Mouse (Mus musculus): Measurements from ENCODE around the gene Tex45.
A peak's percentile ranks its signal among the peaks of the same experiment; 100 is the strongest.

Gene Tex45

GRCm38 (mm10) chr8:3492901-3493844, 22.5 kb downstream of the Tex45 start, which contains the start of gene Zfp358:
Zfp358 (plus strand) TSS chr8:3493138.
- peak; percentile 85 to 88 for DNase-seq

GRCm38 (mm10) chr8:3493845-3494208, 23.2 kb downstream of the Tex45 start:
- no peak for DNase-seq

GRCm38 (mm10) chr8:3495578-3496427, 25.1 kb downstream of the Tex45 start:
- peak in 1 of 2 experiments; percentile 26 for DNase-seq

- DNase-seq, result peak in 1 of 2 experiments; percentile 19
Measured at GRCm38 (mm10) chr8:3496428-3496748, 25.7 kb downstream of the Tex45 start.

GRCm38 (mm10) chr8:3498583-3498982, 27.9 kb downstream of the Tex45 start:
- DNase-seq, result no peak

- no peak for DNase-seq
Measured at GRCm38 (mm10) chr8:3499751-3500150, 29.1 kb downstream of the Tex45 start.

- peak; percentile 99 for DNase-seq
Measured at GRCm38 (mm10) chr8:3500235-3501090, 29.8 kb downstream of the Tex45 start, which contains the start of gene Mcoln1. Mcoln1 (plus strand) TSS chr8:3500457.

- no peak for DNase-seq
Measured at GRCm38 (mm10) chr8:3502217-3502616, 31.6 kb downstream of the Tex45 start.

- no peak for DNase-seq
Measured at GRCm38 (mm10) chr8:3507979-3508754, 37.5 kb downstream of the Tex45 start.

GRCm38 (mm10) chr8:3514681-3515247, 44.1 kb downstream of the Tex45 start:
- DNase-seq, result peak; percentile 36 to 39

GRCm38 (mm10) chr8:3515260-3515671, 44.6 kb downstream of the Tex45 start, which contains the start of gene Pnpla6:
Pnpla6 (plus strand) TSS chr8:3515384.
- DNase-seq, result peak; percentile 93

GRCm38 (mm10) chr8:3515771-3516417, 45.2 kb downstream of the Tex45 start:
- DNase-seq, result peak; percentile 52 to 59

GRCm38 (mm10) chr8:3516450-3517116, 45.9 kb downstream of the Tex45 start:
- peak; percentile 97 to 98 for DNase-seq

GRCm38 (mm10) chr8:3517117-3517495, 46.4 kb downstream of the Tex45 start:
- peak in 1 of 2 experiments; percentile 65 for DNase-seq

GRCm38 (mm10) chr8:3522007-3522697, 51.5 kb downstream of the Tex45 start:
- no peak for DNase-seq

- DNase-seq, result no peak
Measured at GRCm38 (mm10) chr8:3530816-3531215, 60.2 kb downstream of the Tex45 start.

GRCm38 (mm10) chr8:3531936-3532335, 61.3 kb downstream of the Tex45 start:
- no peak for DNase-seq

- DNase-seq, result no peak
Measured at GRCm38 (mm10) chr8:3536053-3536841, 65.6 kb downstream of the Tex45 start.
